Mouse (Mus musculus): ENCODE results near the gene Batf. TPM values are rescaled to one million over a fixed set of nuclear protein-coding genes. Genes with fewer than 3 reads are reported as not detected.
"Not testable (repeated sequence)": the region's sequence is repeated elsewhere in the genome, so short reads cannot be mapped to it uniquely, and the experiment has no call there.

The Batf gene
- polyA plus RNA-seq (2012; rRNA removed), result 4.0 and 4.9 TPM in 2 replicates

GRCm38 (mm10) chr12:85686466-85687216 lies at the start of gene Batf:
Gene Batf, plus strand, starts transcription at chr12:85686669.
- no peak for DNase-seq (ENCODE audit: low spot score)

- DNase-seq (ENCODE audit: low spot score), result no peak
These were observed 48.5 kb upstream of the Batf start for GRCm38 (mm10) chr12:85637932-85638331.

DNA sequence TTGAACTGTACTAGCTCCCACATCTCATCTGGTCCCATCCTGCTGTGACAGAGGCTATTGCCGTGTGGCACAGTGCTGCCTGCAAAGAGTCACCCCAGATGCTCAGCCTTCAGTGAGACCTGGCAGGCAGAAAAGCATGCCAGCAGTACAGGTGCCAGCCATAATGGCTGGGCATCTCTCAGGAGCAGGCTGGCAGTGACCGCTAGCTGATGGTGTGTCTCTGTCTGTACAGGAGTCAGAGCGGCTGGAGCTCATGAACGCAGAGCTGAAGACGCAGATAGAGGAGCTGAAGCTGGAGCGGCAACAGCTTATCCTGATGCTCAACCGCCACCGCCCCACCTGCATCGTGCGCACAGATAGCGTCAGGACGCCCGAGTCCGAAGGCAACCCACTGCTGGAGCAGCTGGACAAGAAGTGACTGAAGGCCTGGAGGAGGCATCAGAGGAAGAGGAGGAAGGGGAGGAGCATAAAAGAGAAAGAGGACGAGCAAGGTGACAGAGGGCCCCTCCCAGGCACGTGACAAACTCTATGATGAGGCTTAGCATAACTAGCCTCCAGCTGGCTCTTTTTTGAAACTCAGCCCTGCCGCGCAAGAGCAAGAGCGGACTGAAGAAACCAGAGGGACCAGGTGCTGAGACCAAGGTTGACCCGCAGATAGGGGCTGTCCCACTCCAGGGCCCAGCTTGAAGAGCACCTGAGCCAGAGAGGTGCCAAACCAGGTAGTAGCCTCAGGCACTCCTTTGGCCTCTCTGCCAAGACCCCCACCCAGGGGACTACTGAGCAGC lies 47.7 kb upstream of the Batf start:
- no peak for DNase-seq (ENCODE audit: low spot score)

DNA sequence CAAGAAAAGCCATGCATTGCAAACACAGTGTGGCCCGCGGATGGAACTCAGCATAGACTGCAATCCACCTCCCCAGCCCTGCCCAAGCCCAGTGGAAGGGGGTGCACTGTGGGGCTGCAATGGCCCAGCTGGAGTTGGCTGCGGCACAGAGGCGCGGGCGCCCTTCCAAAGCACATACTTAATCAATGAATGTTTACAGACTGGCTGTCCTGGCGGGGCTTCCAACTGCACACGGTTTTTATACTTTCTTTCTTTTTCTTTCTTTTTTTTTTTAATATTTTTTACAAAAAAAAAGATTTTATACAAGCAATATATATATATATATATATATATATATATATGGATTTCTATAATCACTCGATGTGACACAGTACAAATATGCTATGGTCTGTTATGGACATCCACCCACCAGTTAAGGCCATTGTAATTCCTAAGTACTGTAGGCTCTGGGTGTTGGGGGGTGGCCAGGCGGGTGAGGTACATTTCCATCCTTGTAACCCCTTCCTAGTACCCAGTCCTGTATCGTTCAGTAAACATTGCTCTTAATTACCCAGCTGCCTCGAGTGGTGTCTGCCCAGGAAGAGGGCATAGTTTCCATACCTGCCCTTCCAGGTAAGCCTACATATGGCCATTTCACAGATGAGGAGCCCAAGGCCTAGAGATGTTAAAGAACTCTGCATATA lies 47.0 kb upstream of the Batf start:
- no peak for DNase-seq (ENCODE audit: low spot score)

DNA sequence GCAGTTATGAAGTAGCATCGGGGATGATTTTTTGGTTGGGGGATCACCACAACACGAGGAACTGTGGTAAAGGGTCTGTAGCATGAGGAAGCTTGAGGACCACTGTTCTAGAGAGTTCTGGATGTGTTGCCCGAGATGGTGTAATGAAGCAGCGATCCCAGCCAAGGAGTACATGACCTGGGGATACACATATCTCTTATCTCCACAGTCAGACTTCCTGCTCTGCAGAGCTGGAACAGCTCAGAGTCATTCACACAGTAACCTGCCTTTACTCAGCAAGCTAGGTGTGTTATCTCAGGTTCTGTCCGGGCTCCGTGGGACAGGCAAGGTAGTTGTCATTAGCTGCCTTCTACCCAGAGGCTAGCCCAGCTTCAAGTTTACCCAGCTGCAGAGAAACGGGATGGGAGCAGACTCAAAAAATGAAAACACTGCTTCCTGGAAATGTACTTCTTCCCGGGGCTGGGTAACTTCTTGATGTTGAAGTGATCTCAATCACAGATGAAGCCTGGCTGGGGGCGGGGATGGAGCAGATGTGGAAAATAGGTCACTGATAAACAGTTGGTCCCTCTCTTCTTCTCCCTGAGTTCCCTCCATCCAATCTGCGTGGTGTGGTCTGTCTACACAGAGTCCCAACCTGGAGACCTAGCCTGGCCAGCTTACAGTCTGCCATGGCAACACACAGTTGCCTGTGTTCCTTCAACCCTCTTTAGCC lies 45.5 kb upstream of the Batf start:
- DNase-seq (ENCODE audit: low spot score), result no peak

GRCm38 (mm10) chr12:85641564-85641931 lies 44.9 kb upstream of the Batf start:
- no peak for DNase-seq (ENCODE audit: low spot score)

DNA sequence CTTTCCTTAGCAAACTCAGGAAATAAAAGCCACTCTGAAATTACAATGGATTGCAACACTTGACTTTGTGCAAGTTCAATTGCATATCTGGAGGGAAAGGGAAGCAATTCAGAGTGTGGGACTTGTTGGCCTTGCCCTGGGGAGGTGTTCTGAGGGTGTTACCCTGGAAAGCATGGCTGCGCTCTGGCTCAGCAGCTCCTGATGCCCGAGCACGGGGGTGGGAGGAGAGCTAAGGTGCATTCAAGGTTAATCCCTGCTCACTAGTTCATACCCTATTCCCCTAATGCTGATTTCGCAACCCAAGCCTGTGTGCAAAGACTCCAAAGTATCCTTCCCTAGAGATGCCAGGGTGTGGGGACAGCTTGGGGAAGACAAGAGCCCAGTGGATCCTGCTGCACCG lies 42.7 kb upstream of the Batf start:
- no peak for DNase-seq (ENCODE audit: low spot score)

- DNase-seq (ENCODE audit: low spot score), result no peak
These were observed 40.8 kb upstream of the Batf start for GRCm38 (mm10) chr12:85645664-85646063.

DNA sequence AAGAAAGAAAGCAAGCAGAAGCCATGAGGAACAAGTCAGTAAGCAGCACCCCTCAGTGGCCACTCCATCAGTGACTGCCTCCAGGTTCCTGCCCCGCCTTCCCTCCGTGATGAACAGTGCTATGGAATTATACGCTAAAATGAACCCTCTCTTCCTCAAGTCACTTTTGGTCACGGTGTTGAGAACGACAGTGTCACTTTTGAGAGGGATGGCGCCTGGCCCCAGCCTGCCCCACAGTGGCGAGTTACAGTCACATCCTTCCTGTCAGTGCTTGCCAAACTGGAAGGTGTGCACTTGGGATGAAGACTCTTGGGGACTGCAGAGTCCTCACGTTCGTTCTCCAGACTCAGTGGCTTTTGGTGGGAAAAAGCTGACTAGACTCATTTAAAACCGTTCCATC lies 39.1 kb upstream of the Batf start:
- DNase-seq (ENCODE audit: low spot score), result no peak

DNA sequence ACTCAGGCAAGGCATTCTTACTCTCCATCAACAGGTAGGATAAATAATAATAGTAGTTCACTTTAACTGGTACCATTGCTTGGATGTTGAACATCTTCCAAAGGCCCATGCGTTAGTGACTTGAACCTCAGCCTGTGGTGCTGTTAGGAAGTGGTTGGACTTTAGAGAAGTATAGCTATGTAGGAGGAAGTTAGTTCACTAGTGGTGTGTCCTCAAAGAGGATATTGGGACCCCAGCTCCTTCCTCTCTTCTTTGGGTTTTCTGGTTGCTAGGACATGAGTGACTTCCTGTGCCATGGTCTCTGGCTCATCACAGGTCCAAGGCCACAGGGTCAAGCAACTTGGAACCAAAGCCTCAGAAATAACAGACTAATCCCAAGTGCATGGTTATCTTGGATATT lies 38.5 kb upstream of the Batf start:
- no peak for DNase-seq (ENCODE audit: low spot score)

GRCm38 (mm10) chr12:85659319-85659718 lies 27.1 kb upstream of the Batf start:
- no peak for DNase-seq (ENCODE audit: low spot score)

DNA sequence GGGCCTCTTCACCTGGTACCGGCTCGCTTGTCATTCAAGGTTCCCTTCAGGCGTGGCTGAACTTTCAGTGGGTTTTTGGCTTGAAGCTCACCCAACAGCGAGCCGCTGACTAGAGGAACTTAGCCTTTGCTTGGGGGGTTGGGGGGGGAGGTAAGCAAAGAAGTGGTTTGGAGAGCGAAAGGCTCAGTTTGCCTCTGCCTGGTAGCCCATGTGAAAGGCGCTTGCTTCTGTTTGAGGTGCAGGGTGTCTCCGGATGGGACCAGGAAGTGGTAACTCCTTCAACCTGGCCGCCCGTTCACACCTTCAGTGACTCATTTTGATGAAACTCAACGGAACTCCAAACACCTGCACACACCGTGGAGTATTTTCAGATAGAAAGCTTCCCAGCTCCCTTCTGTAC lies 25.6 kb upstream of the Batf start:
- no peak for DNase-seq (ENCODE audit: low spot score)

DNA sequence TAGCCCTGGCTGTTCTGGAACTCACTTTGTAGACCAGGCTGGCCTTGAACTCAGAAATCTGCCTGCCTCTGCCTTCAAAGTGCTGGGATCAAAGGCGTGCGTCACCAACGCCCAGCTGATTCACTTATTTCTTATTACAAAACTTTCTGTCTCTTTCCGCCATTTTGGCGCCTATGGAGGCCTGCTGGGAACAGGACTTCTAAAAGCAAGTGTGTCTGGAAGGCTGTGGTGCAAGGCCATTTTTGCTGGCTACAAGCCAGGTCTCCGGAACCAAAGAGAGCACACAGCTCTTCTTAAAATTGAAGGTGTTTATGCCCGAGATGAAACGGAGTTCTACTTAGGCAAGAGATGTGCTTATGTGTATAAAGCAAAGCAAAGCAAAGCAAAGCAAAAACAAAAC lies 24.2 kb upstream of the Batf start:
- not testable (repeated sequence) for DNase-seq (ENCODE audit: low spot score)

GRCm38 (mm10) chr12:85662896-85663295 lies 23.6 kb upstream of the Batf start:
- DNase-seq (ENCODE audit: low spot score), result no peak

GRCm38 (mm10) chr12:85666112-85666511 lies 20.4 kb upstream of the Batf start:
- DNase-seq (ENCODE audit: low spot score), result no peak

DNA sequence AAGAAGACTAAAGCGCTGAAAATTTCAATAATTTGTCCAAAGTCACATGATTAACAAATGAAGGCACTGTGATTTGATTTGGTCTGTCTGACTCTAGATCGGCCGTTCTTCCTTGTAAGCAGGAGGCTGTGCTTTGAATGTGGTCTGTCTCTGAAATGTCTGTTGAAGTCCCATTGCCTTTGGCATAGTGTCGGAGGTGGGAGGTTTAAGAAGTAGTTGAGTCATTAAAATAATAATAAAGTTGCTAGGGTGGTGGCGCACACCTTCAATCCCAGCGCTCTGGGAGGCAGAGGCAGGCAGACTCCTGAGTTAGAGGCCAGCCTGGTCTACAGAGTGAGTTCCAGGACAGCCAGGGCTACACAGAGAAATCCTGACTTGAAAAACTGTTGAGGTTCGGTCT lies 19.4 kb upstream of the Batf start:
- no peak for DNase-seq (ENCODE audit: low spot score)

GRCm38 (mm10) chr12:85668696-85669095 lies 17.8 kb upstream of the Batf start:
- no peak for DNase-seq (ENCODE audit: low spot score)

DNA sequence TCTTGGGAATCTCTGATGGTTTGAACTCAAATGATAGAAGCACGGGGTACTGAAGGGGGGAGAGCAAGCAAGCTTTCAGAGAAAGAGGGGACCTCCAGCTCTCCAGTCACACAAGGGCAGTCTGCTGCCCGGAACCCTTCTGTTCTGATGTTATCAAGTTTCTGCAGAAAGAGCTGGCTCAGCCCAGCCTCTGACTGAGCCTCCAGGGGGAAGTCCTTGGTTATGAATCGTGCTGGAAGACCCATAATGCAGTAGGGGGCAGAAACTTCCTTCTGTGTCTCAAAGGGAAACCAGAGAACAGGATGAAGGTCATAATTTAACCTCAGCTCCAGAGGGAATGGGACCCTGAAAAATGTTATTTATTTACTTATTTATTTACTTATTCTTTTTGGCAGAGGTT lies 16.4 kb upstream of the Batf start:
- no peak for DNase-seq (ENCODE audit: low spot score)

GRCm38 (mm10) chr12:85673914-85674313 lies 12.6 kb upstream of the Batf start:
- DNase-seq (ENCODE audit: low spot score), result no peak

GRCm38 (mm10) chr12:85679117-85679516 lies 7.4 kb upstream of the Batf start:
- no peak for DNase-seq (ENCODE audit: low spot score)

- no peak for DNase-seq (ENCODE audit: low spot score)
These were observed 6.7 kb upstream of the Batf start for GRCm38 (mm10) chr12:85679808-85680207.

GRCm38 (mm10) chr12:85682328-85682727 lies 4.1 kb upstream of the Batf start:
- no peak for DNase-seq (ENCODE audit: low spot score)

All from urinary bladder, adult 2 months (tissue).